Mouse (Mus musculus): ENCODE results near the gene Acsm1. TPM values are rescaled to one million over a fixed set of nuclear protein-coding genes. Genes with fewer than 3 reads are reported as not detected.
"Not testable (repeated sequence)": the region's sequence is repeated elsewhere in the genome, so short reads cannot be mapped to it uniquely, and the experiment has no call there.

Acsm1 gene
- total RNA-seq (2017), result not detected in 2 replicates

DNA sequence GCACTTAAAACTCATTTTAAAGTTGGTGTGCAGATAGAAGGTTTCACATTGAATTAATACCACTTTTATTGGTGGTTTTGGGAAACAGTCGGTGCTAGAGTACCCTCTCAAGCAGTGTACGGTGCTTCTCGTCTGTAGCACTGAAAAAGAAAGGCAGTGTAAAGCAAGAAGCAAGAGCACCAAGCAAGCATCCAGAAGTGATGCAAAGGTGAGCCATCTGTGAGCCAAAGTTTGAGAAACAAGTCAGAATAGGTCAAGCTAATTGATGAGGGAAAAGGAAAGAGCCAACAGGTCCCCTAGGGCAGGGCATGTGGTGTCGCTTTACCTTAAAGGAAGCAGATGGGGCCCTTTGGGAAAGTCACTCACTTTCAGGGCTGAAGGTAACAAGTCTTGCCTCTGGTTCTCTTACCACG is at the start of gene Acsm1:
TSS of gene Acsm1 (plus strand) at position 363 of the 413 bp plus-strand sequence.
- ATAC-seq (replicated peaks; ENCODE audit: low read depth, poor library complexity, severe bottlenecking), result no peak

DNA sequence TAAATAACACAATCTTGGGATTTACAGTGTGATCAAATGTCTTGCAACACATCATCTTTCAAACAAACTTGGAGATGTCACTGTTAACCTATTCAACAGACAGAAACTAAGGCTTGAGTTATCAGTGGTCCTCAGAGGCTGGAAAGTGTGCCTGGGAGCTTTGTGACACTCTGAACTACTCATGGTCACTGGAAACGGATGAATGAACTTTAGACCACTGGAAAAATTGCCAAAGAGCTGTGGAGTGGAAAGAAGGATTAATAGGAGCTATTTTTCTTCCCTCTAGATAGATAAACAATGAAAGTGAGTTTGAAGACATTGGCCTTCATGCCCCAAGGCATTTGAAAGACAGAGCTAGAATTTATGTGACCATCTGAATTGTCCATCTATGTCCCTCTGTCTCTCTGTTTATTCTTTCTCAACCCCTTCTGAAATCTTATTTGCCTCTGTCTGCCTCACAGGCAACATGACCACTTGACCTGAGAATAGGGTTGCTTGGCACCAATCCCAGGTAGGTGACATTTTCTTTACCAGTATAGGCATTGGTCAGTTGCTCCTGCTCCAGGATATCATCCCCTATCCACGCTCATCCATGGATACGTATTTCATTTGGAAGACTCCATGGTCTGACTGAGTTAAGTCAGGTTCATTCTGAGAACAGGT is 46.9 kb upstream of the Acsm1 start:
- ATAC-seq (replicated peaks; ENCODE audit: low read depth, poor library complexity, severe bottlenecking), result no peak

DNA sequence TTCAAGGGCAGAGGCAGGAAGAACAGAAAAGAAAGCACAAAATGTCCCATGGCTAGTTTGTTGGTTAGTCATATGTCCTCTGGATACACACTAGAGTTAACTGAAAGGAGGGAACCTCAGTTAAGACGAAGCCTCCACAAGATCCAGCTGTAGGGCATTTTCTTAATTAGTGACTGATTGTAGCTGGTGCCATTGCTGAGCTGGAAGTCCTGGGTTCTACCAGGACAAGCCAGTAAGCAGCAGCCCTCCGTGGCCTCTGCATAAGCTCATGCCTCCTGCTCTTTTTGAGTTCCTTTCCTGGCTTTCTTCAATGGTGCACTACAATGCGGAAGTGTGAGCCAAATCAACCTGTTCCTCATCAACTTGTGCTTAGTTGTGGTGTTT is 46.4 kb upstream of the Acsm1 start:
- no peak for ATAC-seq (replicated peaks; ENCODE audit: low read depth, poor library complexity, severe bottlenecking)

DNA sequence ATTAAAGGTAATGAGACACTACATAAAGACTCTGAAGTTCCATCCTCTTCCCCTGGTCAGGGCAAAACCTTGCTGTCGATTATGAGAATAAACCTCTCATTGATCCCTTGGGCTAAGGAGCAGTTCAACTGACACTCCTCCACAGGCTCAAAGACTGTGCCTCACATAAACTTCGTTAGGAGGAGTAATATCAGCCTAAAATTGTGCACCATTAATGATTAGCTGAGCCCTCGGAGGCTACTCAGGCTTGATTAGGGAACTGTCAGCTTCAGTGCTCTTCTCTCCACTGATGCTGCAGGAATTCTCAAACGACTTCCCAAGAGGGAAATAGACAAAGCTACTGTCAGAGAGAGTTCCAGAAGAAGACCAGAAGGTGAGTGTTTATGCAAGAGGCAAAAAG is 45.4 kb upstream of the Acsm1 start:
- no peak for ATAC-seq (replicated peaks; ENCODE audit: low read depth, poor library complexity, severe bottlenecking)

DNA sequence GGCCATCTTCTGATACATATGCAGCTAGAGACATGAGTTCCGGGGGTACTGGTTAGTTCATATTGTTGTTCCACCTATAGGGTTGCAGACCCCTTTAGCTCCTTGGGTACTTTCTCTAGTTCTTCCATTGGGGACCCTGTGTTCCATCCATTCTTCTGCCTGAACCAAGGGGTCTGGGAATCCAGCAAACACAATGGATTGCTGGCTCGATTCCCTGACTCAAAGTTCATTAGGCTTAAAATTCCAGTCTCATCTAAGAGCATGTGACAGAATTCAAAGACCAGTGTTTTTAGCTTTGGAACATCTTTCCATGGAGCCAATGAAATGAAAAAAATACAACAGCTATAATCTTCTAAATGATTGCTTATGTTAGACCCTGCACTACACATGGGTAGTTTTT is 44.4 kb upstream of the Acsm1 start:
- not testable (repeated sequence) for ATAC-seq (replicated peaks; ENCODE audit: low read depth, poor library complexity, severe bottlenecking)

DNA sequence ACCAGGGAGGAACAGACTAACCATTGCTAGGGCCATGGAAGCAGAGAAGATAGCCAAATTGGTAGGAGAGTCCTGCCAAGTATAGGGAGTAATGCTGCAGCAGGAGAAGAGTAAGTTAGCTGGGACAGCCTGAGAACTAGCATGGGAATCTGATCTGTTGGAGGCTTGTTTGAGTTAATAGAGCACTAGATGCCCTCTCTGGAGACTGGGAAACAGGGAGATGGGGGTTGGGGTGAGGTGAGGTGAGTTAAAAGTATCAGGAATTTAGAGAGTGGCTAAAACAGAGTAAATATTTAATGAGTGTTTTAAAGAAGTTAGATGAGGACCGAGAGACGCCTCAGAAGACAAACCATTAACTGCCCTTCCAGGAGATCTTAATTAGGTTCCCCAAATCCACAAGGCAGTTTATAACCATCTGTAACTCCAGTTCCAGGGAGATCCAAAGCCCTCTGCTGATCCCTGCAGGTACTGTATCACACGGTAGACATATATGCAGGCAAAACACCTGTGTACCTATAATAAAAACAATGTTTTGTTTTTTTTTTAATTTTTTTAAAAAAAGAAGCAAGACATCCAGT is 12.2 kb upstream of the Acsm1 start:
- ATAC-seq (replicated peaks; ENCODE audit: low read depth, poor library complexity, severe bottlenecking), result no peak

DNA sequence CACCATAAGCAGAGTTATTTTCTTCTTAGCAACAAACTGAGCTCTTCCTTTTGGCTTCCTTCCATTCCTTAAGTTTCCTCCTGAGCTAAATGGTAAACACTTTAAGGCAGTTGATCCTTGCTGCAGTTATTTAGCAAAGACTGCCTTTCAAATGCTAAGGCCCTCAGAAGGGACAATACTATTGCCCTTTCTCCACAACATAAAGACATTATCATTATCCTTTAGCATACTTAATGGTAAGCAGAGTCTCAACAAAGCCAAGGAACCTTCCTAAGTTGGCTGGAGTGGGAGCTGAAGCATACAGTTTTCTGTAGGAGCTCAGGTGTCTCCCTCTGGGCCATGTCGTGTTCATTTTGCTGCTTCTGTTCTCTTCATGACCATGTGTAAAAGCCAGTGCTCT is 11.5 kb upstream of the Acsm1 start:
- ATAC-seq (replicated peaks; ENCODE audit: low read depth, poor library complexity, severe bottlenecking), result no peak

DNA sequence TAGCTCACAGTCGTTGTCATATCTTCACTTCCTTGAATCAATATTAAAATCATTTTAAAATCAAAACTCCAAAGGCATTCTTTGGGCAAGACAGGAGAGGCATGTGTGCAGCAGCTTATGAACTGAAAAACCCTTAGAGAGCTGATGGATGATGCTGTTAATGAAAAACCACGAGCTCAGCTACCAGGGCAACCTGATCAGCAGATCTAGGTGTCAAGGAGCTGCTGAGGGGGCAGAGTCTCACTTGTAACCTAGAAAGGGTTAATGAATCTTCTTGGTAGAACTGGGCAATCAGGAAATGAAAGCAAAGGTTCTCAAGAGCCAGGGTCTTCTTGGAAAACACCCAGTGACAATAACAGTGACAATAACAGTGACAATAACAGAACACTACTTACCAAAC is 10.3 kb upstream of the Acsm1 start:
- no peak for ATAC-seq (replicated peaks; ENCODE audit: low read depth, poor library complexity, severe bottlenecking)

DNA sequence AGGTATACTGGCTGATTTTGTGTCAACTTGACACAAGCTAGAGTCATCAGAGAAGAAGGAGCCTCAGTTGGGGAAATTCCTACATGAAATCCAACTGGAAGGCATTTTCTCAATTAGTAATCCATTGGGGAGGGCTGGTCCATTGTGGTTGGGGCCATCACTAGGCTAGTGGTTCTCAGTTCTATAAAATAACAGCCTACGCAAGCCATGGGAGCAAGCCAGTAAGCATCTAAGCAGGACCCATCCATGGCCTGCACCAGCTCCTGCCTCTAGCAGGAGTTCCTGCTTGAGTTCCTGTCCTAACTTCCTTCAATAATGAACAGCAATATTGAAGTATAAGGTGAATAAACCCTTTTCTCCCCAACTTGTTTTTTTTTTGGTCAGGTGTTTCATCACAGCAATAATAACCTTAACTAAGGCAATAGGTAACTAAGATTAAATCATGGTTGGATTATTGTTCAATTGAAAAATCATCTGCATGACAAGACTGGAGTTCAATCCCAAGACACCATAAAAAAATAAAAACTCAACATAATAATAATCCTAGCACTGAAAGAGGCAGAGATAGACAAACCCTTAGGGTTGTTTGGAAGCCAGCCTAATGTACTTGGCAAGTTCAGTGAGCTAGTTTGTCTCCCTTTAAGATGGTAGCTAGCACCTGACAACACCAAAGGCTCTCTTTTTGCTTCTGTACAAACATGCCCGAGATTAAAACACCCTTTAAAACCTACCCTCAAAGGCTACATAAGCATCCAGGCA is 5.5 kb upstream of the Acsm1 start:
- ATAC-seq (replicated peaks; ENCODE audit: low read depth, poor library complexity, severe bottlenecking), result no peak

DNA sequence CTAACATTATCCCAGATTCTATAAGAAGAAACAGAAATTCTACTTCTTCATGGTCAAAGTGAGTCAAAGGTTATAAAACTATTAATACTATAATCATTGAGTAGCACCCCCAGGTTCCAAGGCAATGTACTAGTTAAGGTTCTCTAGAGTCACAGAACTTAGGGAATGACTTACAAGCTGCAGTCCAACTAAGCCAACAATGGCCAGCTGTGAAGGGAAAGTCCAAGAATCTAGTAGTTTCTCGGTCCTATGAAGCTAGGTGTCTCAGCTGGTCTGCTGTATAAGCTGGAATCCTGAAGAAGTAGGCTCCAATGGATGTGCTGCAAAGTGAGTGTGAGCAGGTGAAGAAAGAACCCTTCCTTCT is 4.9 kb upstream of the Acsm1 start:
- no peak for ATAC-seq (replicated peaks; ENCODE audit: low read depth, poor library complexity, severe bottlenecking)

DNA sequence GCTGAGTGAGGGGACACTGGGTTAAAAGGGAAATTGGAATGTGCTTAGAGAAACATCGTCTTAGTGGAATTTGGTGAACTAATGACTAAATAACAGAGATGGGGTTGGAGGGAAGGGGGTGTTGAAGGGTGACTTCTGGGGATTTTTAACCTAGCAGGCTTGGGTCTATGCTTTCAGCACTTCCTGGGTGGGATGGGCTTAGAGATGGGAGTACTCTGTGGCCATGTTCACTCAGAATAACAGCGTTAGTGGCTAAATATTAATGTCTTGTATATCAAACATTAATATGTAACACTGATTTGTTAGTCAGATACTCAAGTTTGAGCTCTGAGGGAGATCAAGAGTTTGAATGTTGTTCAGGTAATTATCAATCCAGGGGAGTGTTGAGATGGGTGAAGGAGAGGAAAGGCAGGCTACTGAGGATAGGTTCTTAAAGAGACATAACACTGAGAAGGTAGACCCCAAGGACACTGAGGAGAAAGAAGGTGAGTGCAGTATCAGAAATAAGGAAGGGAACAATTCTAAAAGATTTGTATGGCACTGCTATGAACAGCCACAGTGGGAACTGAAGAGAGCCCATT is 1.8 kb upstream of the Acsm1 start:
- ATAC-seq (replicated peaks; ENCODE audit: low read depth, poor library complexity, severe bottlenecking), result no peak

DNA sequence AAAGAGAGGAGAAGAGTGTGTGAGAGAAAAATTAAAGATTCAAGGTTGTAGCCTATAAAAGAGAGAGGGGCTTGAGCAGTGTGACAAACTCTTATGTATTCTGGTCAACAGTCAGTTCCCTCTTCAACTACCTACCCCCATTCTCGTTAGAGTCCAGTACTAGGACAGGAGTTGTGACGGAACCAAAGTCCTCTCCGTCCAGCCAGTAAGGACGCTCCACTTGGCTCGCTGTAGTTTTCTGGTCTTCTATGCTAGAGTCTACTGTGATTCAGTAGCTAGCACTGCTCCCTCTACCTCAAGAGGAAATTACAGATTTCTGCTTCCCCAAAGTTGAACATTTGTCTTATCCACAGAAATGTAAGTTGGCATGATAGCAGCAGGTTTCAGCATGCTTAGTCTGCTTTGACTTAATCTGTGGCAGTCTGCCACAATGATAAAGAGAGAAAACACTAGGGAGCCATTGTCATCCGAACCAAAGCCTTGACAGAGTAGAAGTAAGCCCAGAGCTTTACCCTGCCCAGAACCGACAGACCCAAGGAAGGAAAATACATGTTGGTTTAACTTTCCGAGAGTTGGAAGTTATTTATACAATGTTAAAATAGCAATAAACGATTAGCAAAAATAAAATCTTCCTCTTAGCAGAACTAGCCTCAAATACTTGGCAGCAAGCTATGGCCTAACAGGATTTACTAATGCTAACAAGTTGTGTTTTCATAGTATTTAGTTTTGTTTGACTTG is 731 bp upstream of the Acsm1 start:
- no peak for ATAC-seq (replicated peaks; ENCODE audit: low read depth, poor library complexity, severe bottlenecking)

DNA sequence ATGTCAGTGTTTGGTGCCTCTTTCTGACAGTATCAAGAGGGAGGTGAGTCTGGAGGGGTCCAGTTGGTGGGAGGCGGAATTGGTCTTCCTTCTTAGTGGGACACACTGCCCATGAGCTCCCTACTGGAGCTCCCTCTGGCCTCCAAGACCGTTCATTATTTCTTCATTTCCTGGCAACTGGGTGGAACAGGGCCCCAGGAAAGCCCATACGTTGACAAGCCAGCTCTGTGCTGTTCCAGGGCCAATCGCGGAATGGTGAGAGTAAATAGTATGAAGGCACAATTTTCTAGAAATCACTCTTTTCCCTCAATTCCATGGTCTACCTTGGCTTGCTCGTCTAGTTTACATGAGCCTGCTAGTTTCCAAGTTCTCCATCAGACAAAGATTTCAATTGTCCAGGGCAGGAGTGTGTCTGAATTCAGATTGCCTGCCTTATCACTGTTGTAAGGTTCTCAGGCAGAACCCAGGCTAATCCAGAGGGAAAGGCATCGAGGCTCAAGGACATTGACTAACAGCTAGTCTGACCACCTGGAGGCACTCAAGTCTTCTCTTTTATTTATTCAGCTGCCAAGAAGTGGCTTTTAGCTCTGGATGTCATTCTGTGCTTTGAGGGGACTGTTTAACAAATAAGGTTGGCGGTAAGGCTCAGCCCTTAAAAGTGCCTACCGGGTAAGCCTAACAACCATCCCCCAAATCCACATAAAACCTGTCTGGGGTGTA is 1.1 kb downstream of the Acsm1 start:
- ATAC-seq (replicated peaks; ENCODE audit: low read depth, poor library complexity, severe bottlenecking), result no peak

DNA sequence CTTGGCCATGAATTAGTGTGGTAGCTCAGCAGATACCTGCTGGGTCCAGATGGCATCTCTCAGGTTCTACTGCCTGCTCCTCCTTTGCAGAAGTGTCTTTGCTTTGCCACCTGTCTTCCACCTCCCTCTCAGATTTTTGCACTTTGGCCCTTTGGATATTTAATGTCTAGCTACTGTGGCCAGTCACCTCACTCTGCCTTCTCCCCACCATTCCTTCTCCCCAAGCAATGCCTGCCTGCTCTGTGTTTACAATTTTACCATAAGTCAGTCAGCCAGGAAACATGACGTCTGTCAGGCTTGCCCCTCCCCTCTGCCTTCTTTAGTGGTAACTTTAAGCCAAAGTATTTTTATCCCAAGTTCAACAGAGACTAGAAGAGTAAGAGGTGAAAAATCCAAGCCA is 9.7 kb downstream of the Acsm1 start:
- no peak for ATAC-seq (replicated peaks; ENCODE audit: low read depth, poor library complexity, severe bottlenecking)

DNA sequence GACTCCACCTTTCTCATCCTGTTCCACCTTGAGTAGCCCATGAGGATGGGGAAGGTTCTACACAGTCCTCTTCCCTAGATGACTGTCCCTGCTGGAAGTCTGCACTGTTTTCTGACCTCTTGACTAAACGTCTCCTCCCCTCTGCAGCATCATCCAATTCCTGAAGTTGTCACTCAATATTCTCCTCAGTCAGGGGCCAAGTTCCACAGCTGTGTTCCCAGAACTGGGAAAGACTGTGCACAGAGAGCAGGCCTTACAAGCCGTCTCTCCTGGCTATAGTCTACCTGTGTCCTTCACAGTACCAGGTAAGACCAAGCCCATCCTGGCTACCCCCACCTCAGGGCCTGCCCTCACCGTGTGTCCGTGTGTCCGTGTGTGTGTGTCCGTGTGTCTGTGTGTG is 10.8 kb downstream of the Acsm1 start:
- no peak for ATAC-seq (replicated peaks; ENCODE audit: low read depth, poor library complexity, severe bottlenecking)

DNA sequence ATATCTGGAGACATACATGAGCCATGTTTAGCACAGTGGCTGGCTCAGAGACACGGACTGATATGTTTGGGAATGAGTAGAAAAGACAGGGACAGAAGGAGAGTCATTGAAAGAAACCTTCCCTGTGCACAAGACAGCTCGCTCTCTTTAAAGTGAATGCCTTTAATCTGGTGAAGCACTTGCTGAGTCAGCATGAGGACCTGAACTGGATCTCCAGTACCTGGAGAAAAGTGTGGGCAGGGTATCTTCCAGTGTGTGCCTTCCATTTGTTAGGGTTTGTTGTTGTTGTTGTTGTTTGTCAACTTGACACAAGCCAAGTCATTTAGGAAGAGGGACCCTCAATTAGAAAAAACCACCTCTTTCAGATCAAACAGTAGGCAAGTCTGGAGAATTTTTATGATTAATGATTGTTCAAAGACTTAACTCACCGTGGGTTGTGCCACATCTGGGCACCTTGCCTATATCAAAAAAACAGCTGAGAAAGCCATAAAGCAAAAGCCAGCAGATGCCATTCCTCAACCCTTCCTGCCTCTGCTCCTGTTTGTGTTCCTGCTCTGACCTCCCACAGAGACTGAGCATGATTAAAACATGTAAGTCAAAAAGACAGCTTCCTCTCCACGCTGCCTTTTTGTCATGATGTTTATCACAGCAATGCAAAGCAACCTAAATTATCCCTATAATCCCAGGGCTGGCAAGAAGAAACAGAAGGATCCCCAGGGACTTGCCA is 11.5 kb downstream of the Acsm1 start:
- no peak for ATAC-seq (replicated peaks; ENCODE audit: low read depth, poor library complexity, severe bottlenecking)

DNA sequence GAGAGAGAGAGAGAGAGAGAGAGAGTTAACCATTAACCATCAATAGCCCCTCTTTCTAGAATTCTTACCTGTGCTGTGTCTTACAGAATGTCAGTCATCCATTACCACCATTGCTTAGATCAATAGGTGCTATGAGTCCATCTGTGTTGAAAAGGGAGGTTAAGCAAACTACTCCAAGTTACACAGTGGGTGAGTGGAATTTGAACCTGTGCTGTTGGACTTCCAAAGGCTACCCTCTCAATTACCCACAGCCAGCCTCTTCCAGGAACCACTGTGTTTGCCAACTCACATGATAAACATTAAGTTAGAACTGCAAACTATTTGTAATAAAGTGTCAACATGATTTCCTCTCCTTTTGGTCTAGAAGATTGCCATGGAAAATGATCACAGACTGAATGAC is 13.3 kb downstream of the Acsm1 start:
- ATAC-seq (replicated peaks; ENCODE audit: low read depth, poor library complexity, severe bottlenecking), result no peak

DNA sequence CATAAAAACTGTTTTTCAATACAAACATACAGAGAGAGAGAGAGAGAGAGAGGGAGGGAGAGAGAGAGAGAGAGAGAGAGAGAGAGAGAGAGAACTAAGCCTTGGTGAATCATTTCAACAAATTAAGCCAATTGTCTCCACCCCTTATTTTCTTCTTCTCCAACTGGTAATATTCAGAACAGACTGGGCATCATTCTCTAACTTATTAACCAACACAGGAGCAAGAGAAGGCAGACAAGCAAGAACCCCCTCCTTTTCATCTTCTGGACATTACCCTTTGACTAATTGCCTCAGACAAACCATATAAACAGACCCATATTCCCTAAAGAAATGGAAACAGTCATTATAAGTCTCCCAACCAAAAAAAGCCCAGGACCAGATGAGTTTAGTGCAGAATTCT is 31.9 kb downstream of the Acsm1 start:
- ATAC-seq (replicated peaks; ENCODE audit: low read depth, poor library complexity, severe bottlenecking), result no peak

DNA sequence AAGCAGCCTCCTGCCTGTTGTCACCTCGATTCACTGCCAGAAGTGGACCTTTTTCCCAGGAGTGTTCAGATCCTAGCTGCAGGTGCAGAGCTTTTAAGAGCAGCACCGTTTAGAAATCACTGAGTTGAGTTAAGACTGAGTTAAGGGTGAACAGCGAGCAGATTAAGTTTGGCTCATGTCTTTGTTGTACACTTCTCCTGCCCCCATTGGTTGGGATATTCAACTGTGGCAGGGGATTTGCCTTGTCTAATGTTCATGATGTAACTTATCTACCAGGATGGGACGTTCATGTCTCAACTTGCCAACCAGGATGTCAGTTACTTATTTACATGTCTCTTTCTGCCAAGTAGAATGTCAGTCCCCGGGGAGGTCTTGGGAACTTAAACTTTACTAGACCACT is 35.5 kb downstream of the Acsm1 start:
- ATAC-seq (replicated peaks; ENCODE audit: low read depth, poor library complexity, severe bottlenecking), result no peak
